20 mouse cellular contexts compared by ENCODE assay signal in genomic region chr2:165663266-165663665, GRCm38 (mm10).
DNase-seq lines count a peak whose midpoint lies in the region; ATAC-seq and TF ChIP-seq lines count a peak whose summit lies in the region.
"Had no signal": no experiment of that assay in that cellular context is flagged by ENCODE, and none has a peak within 500 bp of the region (broad histone marks: within the 10 kb centered on the region; RNA-seq: fewer than 3 reads in every experiment).

No protein-coding gene starts in this region.

- H3K27ac ChIP-seq in heart, adult 2 months, result no peak overlapping the region
- 0 out of 2 replicates have a peak overlapping the region, but pooled peaks have one; percentile 22 for H3K27ac ChIP-seq in embryonic facial prominence, embryonic 13.5 days
- H3K27ac ChIP-seq in stomach, postnatal 0 days (replicated peaks), result peak overlapping the region; percentile 40; the same call in 1 of the 2 replicates
- H3K27ac ChIP-seq: embryonic facial prominence, embryonic 15.5 days; gastrocnemius, adult 2 months; hindbrain, embryonic 12.5 days; hindbrain, embryonic 15.5 days had no signal

- WGBS in heart, adult 2 months, result 89% methylated on average over 7 of the region's 7 CpGs
- WGBS in embryonic facial prominence, embryonic 13.5 days, result 85% methylated on average over 7 of the region's 7 CpGs
- WGBS in stomach, postnatal 0 days, result 75% methylated on average over 7 of the region's 7 CpGs

- peak; percentile 23 to 35 for DNase-seq in cerebellum, postnatal 25 days
- no peak for DNase-seq in cerebellum, adult 9-10 months
- peak; percentile 61 for DNase-seq in heart, adult 11 months
- no peak for DNase-seq in heart, adult 2 months
- no peak for DNase-seq in stomach, postnatal 0 days (ENCODE audit: low spot score)
- no peak for DNase-seq in thymus, postnatal 25 days
- DNase-seq: adrenal gland, adult 8-10 months; adrenal gland, postnatal 25 days; cerebellum, adult 11-12 months; cerebellum, adult 8-10 months; forebrain, postnatal 0 days; gastrocnemius, postnatal 14 days had no signal

- no peaks in the 10 kb centered on the region for H3K9me3 ChIP-seq in embryonic facial prominence, embryonic 13.5 days
- no peaks in the 10 kb centered on the region for H3K9me3 ChIP-seq in stomach, postnatal 0 days (ENCODE audit: control insufficient read depth, low read length)
- H3K9me3 ChIP-seq: embryonic facial prominence, embryonic 15.5 days; hindbrain, embryonic 12.5 days; hindbrain, embryonic 15.5 days had no signal

- no peaks in the 10 kb centered on the region for H3K27me3 ChIP-seq in heart, adult 2 months (ENCODE audit: control insufficient read depth, insufficient read depth, low read length)
- no peaks in the 10 kb centered on the region for H3K27me3 ChIP-seq in embryonic facial prominence, embryonic 13.5 days
- no peaks in the 10 kb centered on the region for H3K27me3 ChIP-seq in stomach, postnatal 0 days (ENCODE audit: control insufficient read depth, insufficient read depth, low read length)
- H3K27me3 ChIP-seq: embryonic facial prominence, embryonic 15.5 days; hindbrain, embryonic 12.5 days; hindbrain, embryonic 15.5 days had no signal

- intact Hi-C loops in heart, adult 2 months (cut with DNase I), result no loop called here

- no peak for TF ChIP-seq POLR2A in heart, adult 2 months (IDR thresholded peaks at IDR 0.05; ENCODE audit: insufficient read depth, low read depth, low read length)

- H3K4me3 ChIP-seq in heart, adult 2 months, result no peak overlapping the region
- no peak overlapping the region for H3K4me3 ChIP-seq in embryonic facial prominence, embryonic 13.5 days
- H3K4me3 ChIP-seq in stomach, postnatal 0 days (ENCODE audit: low read depth, low read length), result no peak overlapping the region
- H3K4me3 ChIP-seq: embryonic facial prominence, embryonic 15.5 days; gastrocnemius, adult 2 months; hindbrain, embryonic 12.5 days; hindbrain, embryonic 15.5 days had no signal

- H3K79me2 ChIP-seq in heart, adult 2 months (replicated peaks; ENCODE audit: control insufficient read depth, insufficient read depth, low read length), result no peaks in the 10 kb centered on the region

- no peak for TF ChIP-seq CTCF in heart, adult 2 months (IDR thresholded peaks at IDR 0.05)
- no peak for TF ChIP-seq CTCF in stomach, postnatal 0 days (IDR thresholded peaks at IDR 0.05; ENCODE audit: low read depth)

- no peak overlapping the region for H3K9ac ChIP-seq in heart, adult 2 months (ENCODE audit: low read depth, low read length)
- no peak overlapping the region for H3K9ac ChIP-seq in embryonic facial prominence, embryonic 13.5 days
- no peak overlapping the region for H3K9ac ChIP-seq in stomach, postnatal 0 days (ENCODE audit: low read length)
- H3K9ac ChIP-seq: embryonic facial prominence, embryonic 15.5 days; forebrain, postnatal 0 days; hindbrain, embryonic 12.5 days; hindbrain, embryonic 15.5 days had no signal

- H3K4me1 ChIP-seq in heart, adult 2 months (ENCODE audit: control insufficient read depth, insufficient read depth, low read length), result no peaks in the 10 kb centered on the region
- H3K4me1 ChIP-seq in embryonic facial prominence, embryonic 13.5 days, result peaks cover 32% of the 10 kb centered on the region
- H3K4me1 ChIP-seq in stomach, postnatal 0 days (replicated peaks; ENCODE audit: control insufficient read depth, insufficient read depth), result 0 out of 2 replicates have a peak, but pooled peaks cover 2% of the 10 kb centered on the region
- H3K4me1 ChIP-seq: hindbrain, embryonic 12.5 days; hindbrain, embryonic 15.5 days had no signal

- TF ChIP-seq EP300 in heart, adult 2 months (IDR thresholded peaks at IDR 0.05; ENCODE audit: insufficient read depth, low read depth, low read length), result no peak
- no peak for TF ChIP-seq EP300 in stomach, postnatal 0 days (optimal IDR thresholded peaks at IDR 0.05)

- no peak for ATAC-seq in embryonic facial prominence, embryonic 13.5 days (ENCODE audit: insufficient number of reproducible peaks, insufficient read depth, low FRiP score, low TSS enrichment, low read depth)
- no peak for ATAC-seq in stomach, postnatal 0 days (ENCODE audit: low FRiP score, low TSS enrichment)
- ATAC-seq: activated CD4-positive, CD25-positive, alpha-beta regulatory T cell, adult 4 months; forebrain, embryonic 14.5 days; forebrain, postnatal 0 days had no signal

- no peak overlapping the region for H3K4me2 ChIP-seq in embryonic facial prominence, embryonic 13.5 days
- no peak overlapping the region for H3K4me2 ChIP-seq in stomach, postnatal 0 days (replicated peaks; ENCODE audit: low read depth)
- H3K4me2 ChIP-seq: embryonic facial prominence, embryonic 15.5 days; heart, embryonic 11.5 days; hindbrain, embryonic 12.5 days; hindbrain, embryonic 15.5 days had no signal

- H3K36me3 ChIP-seq in heart, adult 2 months (ENCODE audit: control insufficient read depth, insufficient read depth, low read length), result no peaks in the 10 kb centered on the region
- H3K36me3 ChIP-seq in embryonic facial prominence, embryonic 13.5 days, result 0 out of 2 replicates have a peak, but pooled peaks cover 4% of the 10 kb centered on the region
- H3K36me3 ChIP-seq in stomach, postnatal 0 days (ENCODE audit: control insufficient read depth, insufficient read depth, low read length), result no peaks in the 10 kb centered on the region
- H3K36me3 ChIP-seq: embryonic facial prominence, embryonic 15.5 days; hindbrain, embryonic 12.5 days; hindbrain, embryonic 15.5 days had no signal

Comparison
In these comparisons a context has a peak if more than half of its experiments do, and no peak if none do; other contexts are left out.
1. DNase-seq: peak in cerebellum, postnatal 25 days (2 of 2) and heart, adult 11 months (single experiment); none in cerebellum, adult 9-10 months (single experiment), heart, adult 2 months (0 of 2), stomach, postnatal 0 days (single experiment) and thymus, postnatal 25 days (single experiment).